Mouse (Mus musculus) Patski (cell line): ENCODE data around the gene Gm26938. TPM values are rescaled to one million over a fixed set of nuclear protein-coding genes. Genes with fewer than 3 reads are reported as not detected.

Source experiments
- ATAC-seq: fragments of 100-300 bp; one replicate; pipeline ENCODE4 v1.8.0; 2021
- CTCF ChIA-PET: fragments of 350-600 bp; sonication (Branson Sonifier 250); formaldehyde crosslinking; loops from one replicate; lab custom pipeline; 2022; ENCODE audit warnings: inconsistent platforms; lab: Charles Lee
- POLR2A ChIA-PET: fragments of 350-600 bp; sonication (Branson Sonifier 250); formaldehyde crosslinking; loops from one replicate; lab custom pipeline; 2022; ENCODE audit warnings: antibody characterized with exemption, inconsistent platforms; lab: Charles Lee
- DNase-seq: peaks from one replicate; pipeline ENCODE4 v3.0.0-alpha.2; 2011; ENCODE audit warnings: low read depth, low spot score
- H3K27me3 ChIP-seq: fragments of 371-371 bp; one replicate; pipeline ENCODE4 v1.5.1; 2021
- CTCF ChIP-seq: fragments of 100-300 bp; IDR thresholded peaks from one replicate; pipeline ENCODE4 v1.5.1; 2021
- in situ Hi-C: fragments of 300-500 bp; cut with MboI; formaldehyde crosslinking; loops from 3 replicates; pipeline ENCODE4 v1.11.1; 2018; ENCODE audit warnings: low pct_unique_long_range_greater_than_20kb, mixed read lengths
- polyA plus RNA-seq: library from polyadenylated mRNA; unstranded; gene quantifications from one replicate; pipeline ENCODE4 v1.2.3, GENCODE M21; 2021

Gm26938 gene
- polyA plus RNA-seq, 1 experiment from 2014 or later = not detected

- in situ Hi-C loops = no loop called here
- peak; percentile 28 for ATAC-seq
- no peak for TF ChIP-seq CTCF
- CTCF ChIA-PET = interaction anchor here (1.1 to 2.9 kb wide), 2 partner anchors 22 to 26 kb away, joined by 5 to 12 read pairs; no protein-coding TSS in a partner anchor
- POLR2A ChIA-PET = interaction anchor here (0.6 to 2.1 kb wide), 7 partner anchors 9 to 419 kb away, joined by 3 to 7 read pairs (median 3); partner anchors contain the start of genes Gm26938 and Psmg3
- no peaks in the 10 kb centered on the region for H3K27me3 ChIP-seq
- peak; percentile 81 for DNase-seq
These were observed 34.7 kb downstream of the Gm26938 start, which contains the start of gene Mafk for GRCm38 (mm10) chr5:139791227-139792158. Gene Mafk (plus strand): TSS chr5:139791513.

GRCm38 (mm10) chr5:139789466-139789865 is 36.7 kb downstream of the Gm26938 start:
- CTCF ChIA-PET = interaction anchor here (0.8 kb wide), 1 partner anchor 14 kb away, joined by 3 read pairs; the partner anchor contains the start of gene Ints1
- in situ Hi-C loops = no loop called here
- no peak for DNase-seq

GRCm38 (mm10) chr5:139781406-139781805 is 44.8 kb downstream of the Gm26938 start:
- no peak for ATAC-seq
- no peak for DNase-seq
- no peak for TF ChIP-seq CTCF
- H3K27me3 ChIP-seq = no peaks in the 10 kb centered on the region
- in situ Hi-C loops = no loop called here
- CTCF ChIA-PET = interaction anchor here (1.0 kb wide), 1 partner anchor 26 kb away, joined by 3 read pairs; no protein-coding TSS in a partner anchor
- POLR2A ChIA-PET = no interaction called here

More at GRCm38 (mm10) chr5:139789466-139789865, 36.7 kb downstream of the Gm26938 start:
- TF ChIP-seq CTCF = no peak
- ATAC-seq = peak; percentile 51
- no peaks in the 10 kb centered on the region for H3K27me3 ChIP-seq
- POLR2A ChIA-PET = no interaction called here

DNA sequence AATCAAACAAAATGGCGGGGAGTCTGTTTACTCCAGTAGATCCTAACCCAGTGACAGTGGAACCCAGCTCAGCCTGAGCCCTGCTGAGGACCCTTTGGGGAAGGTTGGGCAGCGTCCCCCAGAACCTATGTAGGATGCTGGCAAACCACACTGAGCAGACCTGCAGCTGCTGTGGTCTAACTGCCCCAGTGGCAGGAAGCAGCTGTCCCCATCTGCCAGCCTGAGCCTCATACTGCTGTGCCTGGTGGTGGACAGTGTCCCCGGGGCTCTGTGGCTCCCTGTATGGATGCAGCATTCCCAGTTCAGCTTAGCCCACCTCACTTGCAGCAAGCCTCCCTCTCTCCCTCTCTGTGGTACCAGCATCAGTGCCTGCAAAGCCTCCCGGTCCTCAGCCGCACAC is 49.2 kb downstream of the Gm26938 start:
- no peak for DNase-seq
- no peak for TF ChIP-seq CTCF
- H3K27me3 ChIP-seq = no peaks in the 10 kb centered on the region
- ATAC-seq = no peak
- ChIA-PET POLR2A (interaction anchor here (0.7 to 1.9 kb wide), 2 partner anchors 14 to 52 kb away, joined by 3 to 4 read pairs; no protein-coding TSS in a partner anchor), CTCF (interaction anchor here (0.9 to 1.8 kb wide), 2 partner anchors 42 to 45 kb away, joined by 3 to 15 read pairs; partner anchors contain the start of gene Tmem184a)
- in situ Hi-C loops = loop anchor here (5.0 kb wide), 1 partner anchor 45 kb away; no protein-coding TSS in a partner anchor

- no peaks in the 10 kb centered on the region for H3K27me3 ChIP-seq
- ChIA-PET POLR2A (interaction anchor here (1.9 kb wide), 1 partner anchor 15 kb away, joined by 4 read pairs; no protein-coding TSS in a partner anchor), CTCF (interaction anchor here (0.8 to 1.8 kb wide), 7 partner anchors 14 to 132 kb away, joined by 3 to 15 read pairs (median 4); partner anchors contain the start of gene Tmem184a)
- ATAC-seq (peak; percentile 46), DNase-seq (no peak)
- TF ChIP-seq CTCF = no peak
- in situ Hi-C loops = loop anchor here (5.0 kb wide), 1 partner anchor 47 kb away; no protein-coding TSS in a partner anchor
These were observed 50.8 kb downstream of the Gm26938 start, which contains the start of gene Ints1 for GRCm38 (mm10) chr5:139775216-139775926. Gene Ints1 (minus strand): TSS chr5:139775674.

- TF ChIP-seq CTCF = no peak
- DNase-seq = no peak
- ChIA-PET CTCF (interaction anchor here (1.4 kb wide), 1 partner anchor 13 kb away, joined by 5 read pairs; no protein-coding TSS in a partner anchor), POLR2A (interaction anchor here (1.3 kb wide), 1 partner anchor 13 kb away, joined by 3 read pairs; no protein-coding TSS in a partner anchor)
- no peaks in the 10 kb centered on the region for H3K27me3 ChIP-seq
- in situ Hi-C loops = no loop called here
- no peak for ATAC-seq
These were observed 58.0 kb downstream of the Gm26938 start for GRCm38 (mm10) chr5:139768216-139768615.

GRCm38 (mm10) chr5:139764296-139764695 is 61.9 kb downstream of the Gm26938 start:
- ChIA-PET POLR2A (no interaction called here), CTCF (interaction anchor here (1.3 to 1.7 kb wide), 2 partner anchors 9 kb away, joined by 5 to 6 read pairs; no protein-coding TSS in a partner anchor)
- DNase-seq (no peak), ATAC-seq (peak; percentile 4)
- TF ChIP-seq CTCF = no peak
- H3K27me3 ChIP-seq = no peaks in the 10 kb centered on the region
- in situ Hi-C loops = no loop called here

GRCm38 (mm10) chr5:139758096-139758495 is 68.1 kb downstream of the Gm26938 start:
- H3K27me3 ChIP-seq = no peaks in the 10 kb centered on the region
- no peak for TF ChIP-seq CTCF
- ATAC-seq (no peak), DNase-seq (no peak)
- CTCF ChIA-PET = interaction anchor here (0.9 kb wide), 1 partner anchor 8 kb away, joined by 4 read pairs; no protein-coding TSS in a partner anchor
- in situ Hi-C loops = no loop called here
- POLR2A ChIA-PET = no interaction called here

Other genes starting within 250 kb of the Gm26938 start
- gene Micall2, start 90.1 kb downstream of the Gm26938 start, polyA plus RNA-seq = 15.1 TPM
- 63.5 TPM for gene Ints1, start 50.7 kb downstream of the Gm26938 start, polyA plus RNA-seq
- gene Mafk, start 34.9 kb downstream of the Gm26938 start, polyA plus RNA-seq = 35.4 TPM
- gene Tmem184a, start 6.5 kb downstream of the Gm26938 start, polyA plus RNA-seq = not detected
- gene Psmg3, start 478 bp upstream of the Gm26938 start, polyA plus RNA-seq = 54.7 TPM
- gene Elfn1, start 81.5 kb upstream of the Gm26938 start, polyA plus RNA-seq = 51.0 TPM